Mouse (Mus musculus) heart, postnatal 0 days (tissue): ENCODE data around the gene Snx7. TPM values are rescaled to one million over a fixed set of nuclear protein-coding genes. Genes with fewer than 3 reads are reported as not detected.

Experiments used
- ATAC-seq: fragments of 200-750 bp; cut with Nextera tagmentation; 2 replicates; pipeline ENCODE4 v1.8.0; 2017; ENCODE audit warnings: low read depth, moderate number of reproducible peaks, moderate library complexity; ENCODE audit not compliant: insufficient read depth
- DNase-seq: peaks from one replicate; pipeline ENCODE4 v3.0.0-alpha.2; 2016; ENCODE audit warnings: low spot score
- H3K27ac ChIP-seq: fragments of 300-500 bp; sonication (generic); 2 replicates; pipeline ENCODE4 v1.5.1; 2014; ENCODE audit warnings: low read depth, mild to moderate bottlenecking
- H3K27me3 ChIP-seq: fragments of 300-500 bp; sonication (generic); 2 replicates; pipeline ENCODE4 v1.6.1; 2014; ENCODE audit warnings: low read length, mixed read lengths; ENCODE audit not compliant: control insufficient read depth, insufficient read depth
- H3K36me3 ChIP-seq: fragments of 300-500 bp; sonication (generic); replicated peaks from 2 replicates; pipeline ENCODE4 v1.6.1; 2014; ENCODE audit warnings: low read length, mixed read lengths; ENCODE audit not compliant: control insufficient read depth, insufficient read depth
- H3K4me1 ChIP-seq: fragments of 300-500 bp; sonication (generic); 2 replicates; pipeline ENCODE4 v1.6.1; 2014; ENCODE audit warnings: antibody characterized with exemption; ENCODE audit not compliant: control insufficient read depth, insufficient read depth
- H3K4me2 ChIP-seq: fragments of 300-500 bp; sonication (generic); 2 replicates; pipeline ENCODE4 v1.6.1; 2014; ENCODE audit warnings: low read depth, mild to moderate bottlenecking, low read length, moderate library complexity
- H3K4me3 ChIP-seq: fragments of 300-500 bp; sonication (generic); 2 replicates; pipeline ENCODE4 v1.5.1; 2014; ENCODE audit warnings: low read depth, low read length
- H3K9ac ChIP-seq: fragments of 300-500 bp; sonication (generic); replicated peaks from 2 replicates; pipeline ENCODE4 v1.6.1; 2014; ENCODE audit warnings: low read depth, low read length, mixed read lengths
- H3K9me3 ChIP-seq: fragments of 300-500 bp; sonication (generic); replicated peaks from 2 replicates; pipeline ENCODE4 v1.6.1; 2016; ENCODE audit warnings: low read length; ENCODE audit not compliant: control insufficient read depth
- CTCF ChIP-seq: IDR thresholded peaks from 2 replicates; pipeline ENCODE4 v1.5.1; 2016; ENCODE audit warnings: antibody characterized with exemption, control low read depth, low read depth
- EP300 ChIP-seq: IDR thresholded peaks from 2 replicates; pipeline ENCODE4 v1.6.1; 2016; ENCODE audit warnings: antibody characterized with exemption, low read depth
- WGBS: fragments of 180-500 bp; shearing (Covaris S2); extraction: QIAGEN DNeasy Blood & Tissue Kit; methylation state at CpG from one replicate; pipeline ENCODE4 v1.1.7; 2014; 5-methylcytosine and 5-hydroxymethylcytosine counted together
- polyA plus RNA-seq: library from polyadenylated mRNA; unstranded; fragments of >200 nt; fragmentation: Nextera tagmentation; extraction: Ambion mirVana; gene quantifications from 2 replicates; pipeline ENCODE4 v1.2.1, GENCODE M21; 2015
- total RNA-seq: library from RNA; depleted of rRNA; stranded (reverse); fragments of >200 nt; gene quantifications from 2 replicates; pipeline ENCODE4 v1.2.3, GENCODE M21; 2014; ENCODE audit warnings: low replicate concordance

Gene Snx7
- total and polyA plus RNA-seq, 2 experiments from 2014 or later = 19.3 to 28.5 TPM

- H3K36me3 ChIP-seq = peaks cover 14% of the 10 kb centered on the region; the same call in 1 of the 2 replicates
- no peak for ATAC-seq
- H3K4me2 ChIP-seq = no peak overlapping the region
- WGBS = 62% methylated on average over 12 of the region's 12 CpGs
- no peak overlapping the region for H3K27ac ChIP-seq
- DNase-seq = no peak
- no peak overlapping the region for H3K4me3 ChIP-seq
- no peaks in the 10 kb centered on the region for H3K4me1 ChIP-seq
- H3K9me3 ChIP-seq = no peaks in the 10 kb centered on the region
- TF ChIP-seq CTCF (no peak), EP300 (no peak)
- no peak overlapping the region for H3K9ac ChIP-seq
- H3K27me3 ChIP-seq = no peaks in the 10 kb centered on the region
Observed at GRCm38 (mm10) chr3:117839867-117840545, 28.7 kb downstream of the Snx7 start.

DNA sequence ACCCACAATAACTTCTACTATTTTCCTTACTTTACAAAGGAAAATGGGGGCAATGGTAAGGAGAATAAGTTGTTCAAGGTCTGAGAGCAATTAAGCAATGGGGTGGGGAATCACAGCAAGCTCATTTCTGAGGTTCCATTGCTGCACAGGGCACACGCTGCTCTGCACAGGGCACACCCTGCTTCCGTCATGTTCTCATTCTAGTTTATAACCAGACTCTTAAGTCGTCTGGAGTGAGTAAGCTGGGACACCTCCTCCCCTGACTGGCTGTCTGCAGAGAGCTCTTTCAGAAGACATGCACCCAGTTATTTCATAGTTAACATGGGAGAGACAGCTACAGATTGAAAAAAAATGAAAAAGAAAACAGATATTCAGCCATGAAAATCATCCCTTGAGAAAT lies 30.7 kb downstream of the Snx7 start:
- no peak for ATAC-seq
- Histone ChIP-seq H3K36me3 (peaks cover 12% of the 10 kb centered on the region; the same call in 1 of the 2 replicates), H3K27ac (no peak overlapping the region), H3K4me2 (no peak overlapping the region), H3K9ac (no peak overlapping the region), H3K27me3 (no peaks in the 10 kb centered on the region), H3K4me3 (no peak overlapping the region), H3K9me3 (no peaks in the 10 kb centered on the region), H3K4me1 (no peaks in the 10 kb centered on the region)
- no peak for DNase-seq
- WGBS = 60% methylated on average over 3 of the region's 3 CpGs
- no peak for TF ChIP-seq EP300
- no peak for TF ChIP-seq CTCF

- Histone ChIP-seq H3K4me3 (no peak overlapping the region), H3K4me2 (no peak overlapping the region), H3K27me3 (no peaks in the 10 kb centered on the region), H3K9ac (no peak overlapping the region), H3K36me3 (0 out of 2 replicates have a peak, but pooled peaks cover 13% of the 10 kb centered on the region), H3K4me1 (no peaks in the 10 kb centered on the region), H3K27ac (no peak overlapping the region), H3K9me3 (no peaks in the 10 kb centered on the region)
- DNase-seq (no peak), ATAC-seq (no peak)
- TF ChIP-seq EP300 (no peak), CTCF (no peak)
- 86% methylated on average over 6 of the region's 6 CpGs for WGBS
Observed at GRCm38 (mm10) chr3:117826486-117827200, 42.1 kb downstream of the Snx7 start.

GRCm38 (mm10) chr3:117823218-117823617 lies 45.5 kb downstream of the Snx7 start:
- 88% methylated on average over 3 of the region's 3 CpGs for WGBS
- no peak for DNase-seq
- Histone ChIP-seq H3K4me3 (no peak overlapping the region), H3K4me2 (no peak overlapping the region), H3K27me3 (no peaks in the 10 kb centered on the region), H3K4me1 (no peaks in the 10 kb centered on the region), H3K9ac (no peak overlapping the region), H3K9me3 (no peaks in the 10 kb centered on the region), H3K27ac (no peak overlapping the region), H3K36me3 (0 out of 2 replicates have a peak, but pooled peaks cover 12% of the 10 kb centered on the region)
- TF ChIP-seq EP300 (no peak), CTCF (no peak)
- ATAC-seq = no peak

DNA sequence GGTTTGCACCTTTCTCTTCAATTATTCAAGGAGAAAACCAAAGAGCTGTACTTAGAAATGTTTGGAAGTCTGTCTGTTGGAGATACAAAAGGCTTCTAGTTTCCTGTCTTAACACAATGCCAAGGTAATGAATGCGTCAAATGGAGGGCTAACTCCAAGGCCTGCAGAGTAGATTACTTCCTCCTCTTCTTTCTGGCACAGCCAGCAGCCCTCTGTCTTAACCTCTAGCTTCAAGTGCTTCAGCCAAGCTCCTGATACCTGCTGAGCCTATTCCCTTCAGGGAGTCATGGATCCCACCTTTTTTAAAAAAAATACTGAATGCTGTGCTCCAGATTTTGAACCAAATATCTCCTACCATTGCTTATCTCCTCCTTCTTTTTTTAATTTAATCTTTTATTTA lies 51.1 kb downstream of the Snx7 start:
- ATAC-seq (no peak), DNase-seq (no peak)
- H3K4me2 ChIP-seq = no peak overlapping the region
- 0 out of 2 replicates have a peak, but pooled peaks cover 3% of the 10 kb centered on the region for H3K36me3 ChIP-seq
- whole genome bisulfite sequencing = 100% methylated on average over 1 of the region's 1 CpGs
- no peak overlapping the region for H3K27ac ChIP-seq
- H3K27me3 ChIP-seq = no peaks in the 10 kb centered on the region
- no peak overlapping the region for H3K4me3 ChIP-seq
- no peaks in the 10 kb centered on the region for H3K9me3 ChIP-seq
- H3K9ac ChIP-seq = no peak overlapping the region
- no peak for TF ChIP-seq CTCF
- no peak for TF ChIP-seq EP300
- H3K4me1 ChIP-seq = no peaks in the 10 kb centered on the region

DNA sequence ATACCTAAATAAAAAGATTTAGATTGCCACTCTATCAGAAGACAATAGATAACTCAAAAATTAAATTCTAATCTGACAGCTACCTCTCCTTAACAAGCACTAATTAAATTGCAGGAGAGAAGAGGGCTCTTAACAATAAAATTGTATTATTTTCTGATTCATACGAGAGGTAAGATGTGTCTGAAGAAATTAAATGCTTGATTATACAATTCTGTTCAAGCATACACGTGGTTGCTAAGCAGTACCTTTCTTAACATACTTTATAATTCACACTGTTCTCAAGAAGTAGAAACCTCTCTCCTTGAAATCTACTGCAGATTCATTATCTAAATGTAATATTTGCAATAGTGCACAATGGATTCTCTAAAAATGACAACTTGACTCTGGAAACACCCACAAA lies 54.5 kb downstream of the Snx7 start:
- Histone ChIP-seq H3K27me3 (no peaks in the 10 kb centered on the region), H3K4me3 (no peak overlapping the region), H3K9ac (no peak overlapping the region), H3K27ac (no peak overlapping the region), H3K4me2 (no peak overlapping the region), H3K36me3 (0 out of 2 replicates have a peak, but pooled peaks cover 3% of the 10 kb centered on the region), H3K9me3 (no peaks in the 10 kb centered on the region), H3K4me1 (no peaks in the 10 kb centered on the region)
- WGBS = 86% methylated on average over 2 of the region's 2 CpGs
- DNase-seq = no peak
- TF ChIP-seq EP300 (no peak), CTCF (no peak)
- no peak for ATAC-seq
